Mouse (Mus musculus) lung, embryonic 15.5 days (tissue): ENCODE results near the gene Mustn1. TPM values are rescaled to one million over a fixed set of nuclear protein-coding genes. Genes with fewer than 3 reads are reported as not detected.
A peak's percentile ranks its signal among the peaks of the same experiment; 100 is the strongest.

Experiments
- ATAC-seq: fragments of 200-750 bp; cut with Nextera tagmentation; 2 replicates; pipeline ENCODE4 v1.8.0; 2017; ENCODE audit warnings: moderate number of reproducible peaks, borderline replicate concordance; ENCODE audit not compliant: low FRiP score, low TSS enrichment; ENCODE audit errors: extremely low read depth
- H3K27ac ChIP-seq: fragments of 300-500 bp; sonication (generic); 2 replicates; pipeline ENCODE4 v1.5.1; 2015; ENCODE audit warnings: moderate library complexity, mild to moderate bottlenecking, inconsistent platforms
- H3K27me3 ChIP-seq: fragments of 300-500 bp; sonication (generic); 2 replicates; pipeline ENCODE4 v1.6.1; 2015; ENCODE audit warnings: inconsistent platforms
- H3K36me3 ChIP-seq: fragments of 300-500 bp; sonication (generic); 2 replicates; pipeline ENCODE4 v1.6.1; 2015; ENCODE audit warnings: inconsistent platforms
- H3K4me1 ChIP-seq: fragments of 300-500 bp; sonication (generic); 2 replicates; pipeline ENCODE4 v1.6.1; 2015; ENCODE audit warnings: inconsistent platforms
- H3K4me2 ChIP-seq: fragments of 300-500 bp; sonication (generic); 2 replicates; pipeline ENCODE4 v1.6.1; 2015; ENCODE audit warnings: inconsistent platforms, mild to moderate bottlenecking, moderate library complexity
- H3K4me3 ChIP-seq: fragments of 300-500 bp; sonication (generic); 2 replicates; pipeline ENCODE4 v1.5.1; 2015; ENCODE audit warnings: mild to moderate bottlenecking, inconsistent platforms
- H3K9ac ChIP-seq: fragments of 300-500 bp; sonication (generic); 2 replicates; pipeline ENCODE4 v1.6.1; 2015; ENCODE audit warnings: inconsistent platforms
- H3K9me3 ChIP-seq: fragments of 300-500 bp; sonication (generic); 2 replicates; pipeline ENCODE4 v1.6.1; 2016; ENCODE audit warnings: inconsistent platforms
- WGBS: fragments of 180-500 bp; shearing (Covaris S2); methylation state at CpG from one replicate; pipeline ENCODE4 v1.1.7; 2015; 5-methylcytosine and 5-hydroxymethylcytosine counted together
- polyA plus RNA-seq: library from polyadenylated mRNA; unstranded; fragments of >200 nt; fragmentation: Nextera tagmentation; extraction: Ambion mirVana; gene quantifications from 2 replicates; pipeline ENCODE4 v1.2.1, GENCODE M21; 2015

Gene Mustn1
- polyA plus RNA-seq = 8.0 and 9.3 TPM in 2 replicates

DNA sequence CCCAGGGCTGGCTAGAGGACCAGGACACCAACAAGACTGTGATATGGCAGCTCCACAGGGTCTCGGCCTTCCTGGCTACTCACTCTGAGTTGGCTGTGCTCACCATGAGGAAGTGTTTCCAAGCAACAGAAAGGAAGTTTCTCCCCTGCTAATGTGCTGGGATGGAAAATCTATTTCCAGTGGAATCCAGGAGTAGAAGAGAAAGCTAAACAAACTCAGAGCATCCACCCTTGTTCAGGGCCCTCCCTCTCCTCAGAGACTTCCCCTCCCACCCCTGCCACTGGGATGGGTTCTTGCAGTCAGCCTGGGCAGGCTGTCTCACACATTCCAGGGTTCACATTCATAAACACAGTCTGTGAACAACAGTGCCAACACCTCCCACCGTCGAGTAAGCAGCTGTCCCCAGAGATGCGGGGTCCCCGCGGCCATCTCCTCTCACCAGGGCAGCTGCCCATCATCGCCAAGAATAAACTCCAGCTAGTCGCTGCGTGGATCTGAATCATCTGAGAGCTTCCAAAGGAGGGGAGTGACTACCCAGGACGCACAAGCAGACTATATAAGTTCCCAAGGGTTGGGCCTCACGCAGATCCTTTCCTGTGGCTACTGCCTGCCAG, at the start of gene Mustn1:
TSS of gene Mustn1 (plus strand) at position 243 of the 614 bp plus-strand sequence.
- H3K36me3 ChIP-seq = peaks cover 3% of the 10 kb centered on the region; the same call in 1 of the 2 replicates
- WGBS = 25% methylated on average over 11 of the region's 11 CpGs
- H3K4me2 ChIP-seq = 0 out of 2 replicates have a peak within 1 kb of the TSS, but pooled peaks have one; percentile 6
- H3K4me3 ChIP-seq = no peak within 1 kb of the TSS
- ATAC-seq = peak; percentile 56
- H3K9me3 ChIP-seq = no peaks in the 10 kb centered on the region
- no peaks in the 10 kb centered on the region for H3K27me3 ChIP-seq
- no peak within 1 kb of the TSS; the same call in 1 of the 2 replicates for H3K9ac ChIP-seq
- peaks cover 38% of the 10 kb centered on the region for H3K4me1 ChIP-seq
- H3K27ac ChIP-seq = peak within 1 kb of the TSS; percentile 79

DNA sequence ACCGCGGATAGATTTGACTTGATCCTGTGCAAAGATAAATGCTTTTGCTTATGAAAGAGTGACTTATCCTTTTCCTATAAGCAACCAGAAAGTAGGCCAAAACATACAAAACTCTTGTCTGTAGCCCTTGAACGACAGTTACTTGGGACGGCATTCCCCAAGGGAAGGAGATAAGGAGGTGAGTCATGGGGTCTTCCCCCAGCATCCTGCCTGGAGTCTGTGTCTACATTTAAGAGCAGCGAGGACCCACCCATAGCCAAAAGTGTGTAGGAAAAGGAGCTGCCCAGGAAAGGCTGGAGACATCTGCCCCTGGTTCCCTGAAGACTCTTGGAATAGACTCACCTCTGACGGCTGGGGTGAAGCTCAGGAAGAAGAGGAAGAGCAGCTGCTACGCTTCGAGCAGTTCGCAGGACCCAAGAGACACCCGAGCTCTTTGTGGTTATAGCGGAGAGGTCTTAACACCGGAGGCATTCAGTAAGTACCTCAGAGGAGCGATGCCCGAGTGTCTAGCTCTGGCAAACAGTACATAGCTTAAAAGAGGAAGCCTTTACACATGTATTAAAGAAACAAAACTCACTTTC, 41.5 kb upstream of the Mustn1 start:
- Histone ChIP-seq H3K9ac (no peak overlapping the region), H3K27me3 (no peaks in the 10 kb centered on the region), H3K36me3 (0 out of 2 replicates have a peak, but pooled peaks cover 4% of the 10 kb centered on the region), H3K27ac (no peak overlapping the region), H3K9me3 (no peaks in the 10 kb centered on the region), H3K4me2 (no peak overlapping the region), H3K4me1 (no peaks in the 10 kb centered on the region), H3K4me3 (no peak overlapping the region)
- 83% methylated on average over 14 of the region's 14 CpGs for WGBS
- no peak for ATAC-seq

DNA sequence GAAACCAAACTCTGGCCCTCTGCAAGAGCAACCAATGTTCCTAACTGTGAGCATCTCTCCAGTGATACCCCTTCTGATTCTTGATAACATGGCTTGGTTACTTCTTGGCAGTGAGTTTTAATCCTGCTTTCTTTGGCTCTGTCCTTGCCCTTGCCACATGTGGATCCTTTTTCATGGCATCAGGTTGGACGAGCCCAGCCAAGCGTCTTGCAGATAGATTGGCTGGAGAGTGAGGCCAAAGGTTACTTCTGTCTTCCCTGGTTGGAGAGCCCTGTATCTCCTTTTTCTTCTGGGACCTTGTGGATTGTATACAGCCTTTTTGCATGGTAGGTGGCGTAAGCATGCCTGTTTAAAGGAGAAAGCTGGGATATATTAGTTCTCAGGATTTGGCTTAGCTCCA, 35.3 kb upstream of the Mustn1 start:
- no peak for ATAC-seq
- H3K4me1 ChIP-seq = no peaks in the 10 kb centered on the region
- H3K9me3 ChIP-seq = no peaks in the 10 kb centered on the region
- 92% methylated on average over 3 of the region's 3 CpGs for WGBS
- no peak overlapping the region for H3K4me3 ChIP-seq
- H3K9ac ChIP-seq = no peak overlapping the region
- no peaks in the 10 kb centered on the region for H3K27me3 ChIP-seq
- H3K36me3 ChIP-seq = 0 out of 2 replicates have a peak, but pooled peaks cover 2% of the 10 kb centered on the region
- H3K27ac ChIP-seq = no peak overlapping the region
- H3K4me2 ChIP-seq = no peak overlapping the region

DNA sequence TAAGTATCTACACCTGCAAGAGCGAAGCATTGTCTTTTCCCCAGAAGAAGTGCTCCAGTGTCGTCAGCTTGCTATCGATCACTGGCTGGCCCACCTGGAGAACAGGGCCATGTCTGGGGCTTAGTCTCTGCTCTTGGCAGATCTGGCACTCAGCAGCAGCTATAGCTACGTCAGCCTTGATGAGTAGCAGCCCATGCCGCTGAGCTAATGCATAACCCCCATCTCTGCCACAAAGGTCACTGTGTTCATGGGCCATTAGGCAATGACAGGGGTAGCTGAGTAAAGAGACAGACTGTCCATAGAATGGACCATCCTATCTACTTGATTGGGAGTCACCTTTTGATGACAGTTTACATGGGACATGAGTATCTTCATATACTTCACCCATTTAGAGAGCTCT, 28.5 kb upstream of the Mustn1 start:
- WGBS = 92% methylated on average over 5 of the region's 5 CpGs
- H3K4me2 ChIP-seq = no peak overlapping the region
- no peak overlapping the region for H3K4me3 ChIP-seq
- H3K4me1 ChIP-seq = no peaks in the 10 kb centered on the region
- ATAC-seq = no peak
- no peak overlapping the region for H3K27ac ChIP-seq
- H3K27me3 ChIP-seq = no peaks in the 10 kb centered on the region
- H3K9ac ChIP-seq = no peak overlapping the region
- H3K9me3 ChIP-seq = no peaks in the 10 kb centered on the region
- H3K36me3 ChIP-seq = no peaks in the 10 kb centered on the region

DNA sequence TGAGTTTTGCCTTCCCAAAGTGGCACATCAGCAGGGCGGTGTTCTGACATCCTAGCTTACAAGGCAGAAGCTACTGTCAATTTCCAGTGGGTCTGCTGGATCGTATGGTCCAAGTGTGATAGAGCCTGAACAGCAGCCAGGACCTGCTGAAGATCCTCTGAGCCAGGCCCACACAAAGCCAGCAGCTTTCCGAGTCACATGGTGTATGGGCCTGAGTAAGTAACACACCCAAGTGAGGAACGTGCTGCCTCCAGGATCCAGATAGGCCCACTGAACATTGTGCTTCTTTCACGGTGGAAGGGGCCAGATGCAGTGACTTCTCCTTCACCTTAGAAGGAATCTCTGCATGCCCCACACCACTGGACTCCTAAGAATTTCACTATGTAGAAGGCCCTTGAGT, 26.7 kb upstream of the Mustn1 start:
- ATAC-seq = no peak
- WGBS = 90% methylated on average over 5 of the region's 5 CpGs
- Histone ChIP-seq H3K36me3 (no peaks in the 10 kb centered on the region), H3K27ac (no peak overlapping the region), H3K9me3 (no peaks in the 10 kb centered on the region), H3K4me1 (no peaks in the 10 kb centered on the region), H3K4me2 (no peak overlapping the region), H3K27me3 (no peaks in the 10 kb centered on the region), H3K9ac (no peak overlapping the region), H3K4me3 (no peak overlapping the region)

DNA sequence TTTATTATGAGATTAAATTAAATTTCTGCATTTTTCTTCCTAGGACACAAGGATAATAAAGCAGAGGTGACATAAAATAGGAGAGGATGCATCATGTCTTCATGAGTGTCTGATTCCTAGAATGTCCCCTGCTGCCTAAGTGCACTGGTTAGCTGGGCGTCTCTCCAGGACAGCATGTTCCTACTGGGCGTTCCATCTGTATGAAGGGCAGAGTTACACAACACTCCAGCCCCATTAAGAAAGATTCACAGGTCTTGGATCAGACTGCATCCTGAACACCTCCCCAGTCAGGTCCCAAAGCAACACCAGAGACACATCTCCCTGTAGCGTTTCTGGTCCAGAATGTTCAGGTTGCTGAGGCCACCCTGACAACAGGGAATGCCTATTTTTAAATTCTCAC, 23.7 kb upstream of the Mustn1 start:
- H3K4me2 ChIP-seq = no peak overlapping the region
- no peaks in the 10 kb centered on the region for H3K36me3 ChIP-seq
- no peaks in the 10 kb centered on the region for H3K27me3 ChIP-seq
- H3K4me1 ChIP-seq = no peaks in the 10 kb centered on the region
- H3K4me3 ChIP-seq = no peak overlapping the region
- WGBS = 85% methylated on average over 3 of the region's 3 CpGs
- H3K9ac ChIP-seq = no peak overlapping the region
- no peak for ATAC-seq
- H3K27ac ChIP-seq = no peak overlapping the region
- no peaks in the 10 kb centered on the region for H3K9me3 ChIP-seq

DNA sequence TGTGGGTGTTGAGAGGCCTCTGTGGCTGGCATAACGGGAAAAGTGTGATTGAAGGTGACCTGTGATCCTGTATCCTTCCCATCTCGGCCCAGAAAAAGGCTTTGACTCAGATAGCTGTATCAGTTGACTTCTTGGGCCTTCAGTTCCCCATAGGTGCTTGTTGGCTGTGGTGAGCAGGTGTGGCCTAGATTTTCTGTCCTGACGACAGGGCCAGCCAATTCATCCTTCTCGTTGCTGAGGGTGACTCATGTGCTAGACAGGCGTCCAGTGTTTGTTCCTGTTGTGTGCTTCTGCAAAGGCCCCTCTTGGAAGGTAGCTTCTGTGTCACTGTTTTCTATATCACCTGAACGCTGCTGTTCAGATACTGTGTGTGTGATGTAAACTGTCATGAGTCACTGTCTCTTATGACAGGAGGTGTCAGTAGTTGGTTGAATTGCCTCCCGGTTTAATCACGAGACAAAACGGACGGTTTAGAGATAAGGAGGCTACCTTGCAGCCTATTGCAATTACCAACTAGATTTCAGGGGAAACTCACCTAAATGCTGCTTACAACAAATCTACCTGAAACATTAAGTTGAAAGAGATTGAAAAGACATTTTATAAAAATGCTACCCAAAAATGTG, 22.0 kb upstream of the Mustn1 start:
- H3K9ac ChIP-seq = no peak overlapping the region
- H3K9me3 ChIP-seq = no peaks in the 10 kb centered on the region
- WGBS = 57% methylated on average over 10 of the region's 10 CpGs
- peaks cover 11% of the 10 kb centered on the region for H3K4me1 ChIP-seq
- no peak overlapping the region for H3K4me3 ChIP-seq
- no peak overlapping the region for H3K27ac ChIP-seq
- no peaks in the 10 kb centered on the region for H3K36me3 ChIP-seq
- H3K4me2 ChIP-seq = no peak overlapping the region
- ATAC-seq = no peak
- no peaks in the 10 kb centered on the region for H3K27me3 ChIP-seq

DNA sequence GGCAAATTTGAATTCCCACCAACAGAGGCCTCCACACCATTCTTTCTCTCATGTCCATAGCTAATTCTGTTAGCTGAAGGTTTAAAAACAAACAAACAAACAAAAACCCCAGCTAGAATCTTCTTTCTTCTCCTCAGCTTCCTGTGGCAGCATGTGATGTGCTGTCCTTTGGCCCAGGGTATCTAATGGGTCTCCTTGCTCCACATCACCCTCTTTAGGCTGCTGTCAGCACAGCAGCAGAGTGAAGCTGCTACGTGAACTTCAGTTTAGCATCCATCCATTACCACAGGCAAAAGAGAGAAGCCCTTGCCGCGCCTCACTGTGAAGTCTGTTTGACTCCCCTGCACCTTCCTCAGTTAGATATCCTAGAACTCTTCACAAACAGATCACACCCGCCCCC, 21.0 kb upstream of the Mustn1 start:
- H3K27ac ChIP-seq = no peak overlapping the region
- no peaks in the 10 kb centered on the region for H3K9me3 ChIP-seq
- H3K36me3 ChIP-seq = no peaks in the 10 kb centered on the region
- H3K9ac ChIP-seq = no peak overlapping the region
- H3K4me2 ChIP-seq = no peak overlapping the region
- H3K27me3 ChIP-seq = no peaks in the 10 kb centered on the region
- no peak overlapping the region for H3K4me3 ChIP-seq
- no peak for ATAC-seq
- peaks cover 15% of the 10 kb centered on the region for H3K4me1 ChIP-seq
- 73% methylated on average over 4 of the region's 4 CpGs for WGBS

DNA sequence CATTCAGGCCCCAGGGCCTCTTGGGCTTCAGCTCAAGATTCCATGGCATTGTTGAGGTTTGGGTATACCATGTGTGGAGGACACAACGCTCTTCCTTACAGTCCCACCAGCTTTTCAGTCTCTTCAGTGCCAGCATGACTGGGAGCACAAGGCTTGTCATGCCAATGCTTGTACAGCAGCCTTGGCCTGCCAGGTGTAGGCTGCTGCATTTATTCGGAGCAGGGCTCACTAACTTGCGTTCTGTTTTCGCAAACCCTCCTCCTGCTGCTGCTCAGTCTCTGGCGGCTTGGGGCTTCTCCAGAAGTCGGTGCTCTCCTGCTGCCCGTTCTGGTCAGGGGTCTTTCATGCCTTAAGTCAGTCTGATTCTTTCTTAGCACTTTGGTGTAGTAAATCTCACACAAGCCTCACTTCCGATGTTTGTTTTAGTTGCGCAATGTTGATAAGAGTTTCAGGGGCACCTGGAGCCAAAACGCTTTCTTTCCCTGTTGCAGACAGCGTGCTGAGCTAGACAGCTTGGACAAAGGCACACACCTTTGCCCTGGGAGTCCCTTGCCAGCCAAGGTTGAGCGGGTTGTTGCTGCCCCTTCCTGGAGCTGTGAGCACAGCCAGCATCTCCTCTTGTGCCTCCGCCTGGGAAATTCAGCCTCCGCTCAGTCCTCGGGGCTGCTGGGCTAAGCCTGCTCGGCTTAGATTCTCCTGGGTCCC, 17.4 kb upstream of the Mustn1 start:
- Histone ChIP-seq H3K27ac (peak overlapping the region; percentile 46; the same call in 1 of the 2 replicates), H3K4me2 (peak overlapping the region; percentile 29), H3K27me3 (no peaks in the 10 kb centered on the region), H3K4me3 (no peak overlapping the region), H3K9ac (no peak overlapping the region), H3K4me1 (peaks cover 15% of the 10 kb centered on the region), H3K9me3 (no peaks in the 10 kb centered on the region), H3K36me3 (no peaks in the 10 kb centered on the region; the same call in 1 of the 2 replicates)
- WGBS = 22% methylated on average over 16 of the region's 16 CpGs
- ATAC-seq = peak; percentile 40; the same call in 1 of the 2 replicates

DNA sequence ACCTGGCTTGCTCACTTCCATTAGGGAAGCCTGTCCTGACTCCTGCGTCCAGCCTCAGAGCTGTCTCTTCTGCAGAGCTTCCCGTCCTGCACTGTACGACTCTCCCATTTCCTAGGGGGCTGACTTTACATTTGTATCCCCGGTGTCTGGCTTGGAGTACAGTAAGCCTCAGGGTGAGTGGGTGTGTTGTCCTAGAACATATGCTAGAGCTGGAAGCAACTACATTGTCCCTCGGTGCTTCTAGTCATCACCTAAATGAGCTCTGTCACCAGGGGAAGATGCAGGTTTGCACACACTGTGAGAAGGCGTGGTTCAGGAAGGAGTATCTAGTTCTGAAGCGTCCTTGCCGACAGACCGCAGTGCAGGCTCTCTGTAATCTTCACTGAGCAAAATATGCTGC, 16.6 kb upstream of the Mustn1 start:
- Histone ChIP-seq H3K27ac (no peak overlapping the region), H3K9me3 (no peaks in the 10 kb centered on the region), H3K4me1 (peaks cover 15% of the 10 kb centered on the region), H3K4me2 (no peak overlapping the region; the same call in 1 of the 2 replicates), H3K27me3 (no peaks in the 10 kb centered on the region), H3K9ac (no peak overlapping the region), H3K4me3 (no peak overlapping the region), H3K36me3 (no peaks in the 10 kb centered on the region; the same call in 1 of the 2 replicates)
- 66% methylated on average over 9 of the region's 9 CpGs for WGBS
- ATAC-seq = no peak

DNA sequence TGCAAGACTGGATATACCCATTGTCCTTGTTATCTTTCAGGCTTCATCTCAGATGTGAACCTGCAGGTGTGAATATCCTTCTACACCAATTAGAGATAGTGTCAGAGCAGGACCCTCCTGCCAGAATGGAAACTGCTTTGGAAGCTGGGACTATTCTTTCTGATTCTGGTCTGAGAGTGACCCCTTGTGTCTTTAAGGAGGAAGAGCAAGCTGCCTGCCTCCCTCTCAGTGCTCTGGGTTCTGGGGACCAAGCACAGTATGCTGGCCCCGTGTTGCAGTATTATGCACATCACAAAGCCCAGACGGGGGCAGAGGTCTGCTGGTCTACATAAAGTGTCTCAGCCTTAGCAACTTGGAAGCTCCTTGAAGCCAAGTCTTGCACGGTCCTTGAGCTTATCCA, 13.7 kb upstream of the Mustn1 start:
- Histone ChIP-seq H3K36me3 (no peaks in the 10 kb centered on the region; the same call in 1 of the 2 replicates), H3K9ac (no peak overlapping the region), H3K4me1 (peaks cover 25% of the 10 kb centered on the region), H3K27ac (no peak overlapping the region), H3K9me3 (no peaks in the 10 kb centered on the region), H3K27me3 (no peaks in the 10 kb centered on the region), H3K4me3 (no peak overlapping the region), H3K4me2 (no peak overlapping the region)
- ATAC-seq = no peak
- 62% methylated on average over 3 of the region's 3 CpGs for WGBS

DNA sequence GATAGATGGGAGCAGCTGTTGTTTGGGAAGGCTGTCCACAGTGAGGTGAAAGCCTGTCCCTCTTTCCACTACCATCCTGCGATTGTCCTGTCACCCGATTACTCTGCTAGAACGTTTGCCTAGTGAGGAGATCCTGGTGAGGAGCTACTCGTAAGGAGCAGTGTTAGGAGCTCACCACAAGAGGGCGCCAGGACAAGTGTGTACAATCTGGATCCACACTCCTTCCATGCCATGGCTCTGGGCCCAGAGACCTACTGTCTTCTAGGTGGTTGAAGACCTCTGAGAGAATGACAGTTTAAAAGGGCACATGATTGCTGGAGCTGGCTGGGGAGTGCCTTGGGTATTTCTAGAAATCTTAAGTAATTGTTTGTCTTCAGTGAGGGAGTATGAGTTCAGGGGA, 12.0 kb upstream of the Mustn1 start:
- Histone ChIP-seq H3K4me2 (no peak overlapping the region), H3K4me3 (no peak overlapping the region), H3K9ac (no peak overlapping the region), H3K36me3 (no peaks in the 10 kb centered on the region; the same call in 1 of the 2 replicates), H3K27me3 (no peaks in the 10 kb centered on the region), H3K4me1 (peaks cover 18% of the 10 kb centered on the region), H3K27ac (no peak overlapping the region), H3K9me3 (no peaks in the 10 kb centered on the region)
- 17% methylated on average over 5 of the region's 5 CpGs for WGBS
- ATAC-seq = no peak
